In genomic region chr11:51431968-51432367, GRCm38 (mm10) we compare ENCODE assay signal across 16 mouse cellular contexts.
DNase-seq lines count a peak whose midpoint lies in the region; ATAC-seq and TF ChIP-seq lines count a peak whose summit lies in the region.
"Had no signal": no experiment of that assay in that cellular context is flagged by ENCODE, and none has a peak within 500 bp of the region (broad histone marks: within the 10 kb centered on the region; RNA-seq: fewer than 3 reads in every experiment).

No protein-coding gene starts in this region.

- H3K4me2 ChIP-seq in intestine, postnatal 0 days (replicated peaks; ENCODE audit: low read depth): peak overlapping the region; percentile 43
- H3K4me2 ChIP-seq in stomach, postnatal 0 days (replicated peaks; ENCODE audit: low read depth): peak overlapping the region; percentile 36; the same call in 1 of the 2 replicates
- H3K4me2 ChIP-seq: embryonic facial prominence, embryonic 15.5 days; forebrain, embryonic 12.5 days; hindbrain, embryonic 14.5 days; liver, embryonic 11.5 days had no signal

- no peak overlapping the region for H3K27ac ChIP-seq in intestine, postnatal 0 days (ENCODE audit: low read depth, low read length)
- H3K27ac ChIP-seq in stomach, postnatal 0 days (replicated peaks): no peak overlapping the region
- H3K27ac ChIP-seq in heart, adult 2 months: no peak overlapping the region
- H3K27ac ChIP-seq: embryonic facial prominence, embryonic 15.5 days; forebrain, embryonic 12.5 days; hindbrain, embryonic 14.5 days had no signal

- intact Hi-C loops in heart, adult 2 months (cut with DNase I): no loop called here

- no peak for TF ChIP-seq POLR2A in lung, adult 2 months (IDR thresholded peaks at IDR 0.05; ENCODE audit: borderline replicate concordance, extremely low read depth, low read depth, low read length)
- no peak for TF ChIP-seq POLR2A in heart, adult 2 months (IDR thresholded peaks at IDR 0.05; ENCODE audit: insufficient read depth, low read depth, low read length)

- H3K9me3 ChIP-seq in intestine, postnatal 0 days (ENCODE audit: control insufficient read depth): no peaks in the 10 kb centered on the region
- no peaks in the 10 kb centered on the region for H3K9me3 ChIP-seq in stomach, postnatal 0 days (ENCODE audit: control insufficient read depth, low read length)

- DNase-seq in adrenal gland, postnatal 14 days: peak; percentile 23
- DNase-seq in adrenal gland, adult 18-20 months (ENCODE audit: low spot score in 2 of 2): no peak
- DNase-seq in lung, adult 2 months: no peak
- DNase-seq in lung, postnatal 4 days: no peak
- no peak for DNase-seq in stomach, postnatal 0 days (ENCODE audit: low spot score)
- DNase-seq in heart, adult 2 months: no peak
- no peak for DNase-seq in urinary bladder, postnatal 25 days (ENCODE audit: low spot score)
- DNase-seq: cerebellum, adult 11-12 months; heart, adult 11 months; midbrain, embryonic 14.5 days; thymus, adult 2 months had no signal

- H3K4me3 ChIP-seq in lung, adult 2 months (replicated peaks; ENCODE audit: extremely low read depth, low read depth, low read length): peak overlapping the region; percentile 21
- no peak overlapping the region for H3K4me3 ChIP-seq in intestine, postnatal 0 days (ENCODE audit: low read depth, low read length)
- H3K4me3 ChIP-seq in stomach, postnatal 0 days (ENCODE audit: low read depth, low read length): no peak overlapping the region
- H3K4me3 ChIP-seq in heart, adult 2 months: no peak overlapping the region
- H3K4me3 ChIP-seq: embryonic facial prominence, embryonic 15.5 days; forebrain, embryonic 12.5 days had no signal

- no peak for TF ChIP-seq EP300 in stomach, postnatal 0 days (optimal IDR thresholded peaks at IDR 0.05)
- TF ChIP-seq EP300 in heart, adult 2 months (IDR thresholded peaks at IDR 0.05; ENCODE audit: insufficient read depth, low read depth, low read length): no peak

- H3K79me2 ChIP-seq in heart, adult 2 months (replicated peaks; ENCODE audit: control insufficient read depth, insufficient read depth, low read length): no peaks in the 10 kb centered on the region

- H3K4me1 ChIP-seq in lung, adult 2 months (ENCODE audit: control insufficient read depth, insufficient read depth, low read length): no peaks in the 10 kb centered on the region
- no peaks in the 10 kb centered on the region for H3K4me1 ChIP-seq in intestine, postnatal 0 days (replicated peaks; ENCODE audit: control insufficient read depth, insufficient read depth, low read length)
- no peaks in the 10 kb centered on the region for H3K4me1 ChIP-seq in stomach, postnatal 0 days (replicated peaks; ENCODE audit: control insufficient read depth, insufficient read depth)
- H3K4me1 ChIP-seq in heart, adult 2 months (ENCODE audit: control insufficient read depth, insufficient read depth, low read length): no peaks in the 10 kb centered on the region

- no peaks in the 10 kb centered on the region for H3K27me3 ChIP-seq in intestine, postnatal 0 days (replicated peaks; ENCODE audit: control insufficient read depth, insufficient read depth, low read length)
- no peaks in the 10 kb centered on the region for H3K27me3 ChIP-seq in stomach, postnatal 0 days (ENCODE audit: control insufficient read depth, insufficient read depth, low read length)
- H3K27me3 ChIP-seq in heart, adult 2 months (ENCODE audit: control insufficient read depth, insufficient read depth, low read length): no peaks in the 10 kb centered on the region
- H3K27me3 ChIP-seq: embryonic facial prominence, embryonic 15.5 days; forebrain, embryonic 12.5 days had no signal

- H3K9ac ChIP-seq in intestine, postnatal 0 days (ENCODE audit: low read depth, low read length): no peak overlapping the region
- H3K9ac ChIP-seq in stomach, postnatal 0 days (ENCODE audit: low read length): no peak overlapping the region
- H3K9ac ChIP-seq in heart, adult 2 months (ENCODE audit: low read depth, low read length): no peak overlapping the region
- H3K9ac ChIP-seq: embryonic facial prominence, embryonic 15.5 days; forebrain, embryonic 12.5 days; hindbrain, embryonic 14.5 days had no signal

- 46% methylated on average over 8 of the region's 8 CpGs for WGBS in lung, adult 2 months
- WGBS in intestine, postnatal 0 days: 56% methylated on average over 8 of the region's 8 CpGs
- WGBS in stomach, postnatal 0 days: 49% methylated on average over 8 of the region's 8 CpGs
- WGBS in heart, adult 2 months: 56% methylated on average over 8 of the region's 8 CpGs

- no peak for ATAC-seq in intestine, postnatal 0 days
- ATAC-seq in stomach, postnatal 0 days (ENCODE audit: low FRiP score, low TSS enrichment): no peak

- no peaks in the 10 kb centered on the region for H3K36me3 ChIP-seq in intestine, postnatal 0 days (ENCODE audit: control insufficient read depth, insufficient read depth)
- H3K36me3 ChIP-seq in stomach, postnatal 0 days (ENCODE audit: control insufficient read depth, insufficient read depth, low read length): no peaks in the 10 kb centered on the region
- H3K36me3 ChIP-seq in heart, adult 2 months (ENCODE audit: control insufficient read depth, insufficient read depth, low read length): no peaks in the 10 kb centered on the region
- H3K36me3 ChIP-seq: embryonic facial prominence, embryonic 15.5 days; forebrain, embryonic 12.5 days had no signal

- no peak for TF ChIP-seq CTCF in lung, adult 2 months (IDR thresholded peaks at IDR 0.05; ENCODE audit: insufficient read depth, low read length)
- TF ChIP-seq CTCF in intestine, postnatal 0 days (IDR thresholded peaks at IDR 0.05; ENCODE audit: low read depth): no peak
- TF ChIP-seq CTCF in stomach, postnatal 0 days (IDR thresholded peaks at IDR 0.05; ENCODE audit: low read depth): no peak
- no peak for TF ChIP-seq CTCF in heart, adult 2 months (IDR thresholded peaks at IDR 0.05)
